Mouse (Mus musculus) lung, postnatal 0 days (tissue): ENCODE data around the gene Npff.

ENCODE experiments used
- CTCF ChIP-seq: IDR thresholded peaks from 2 replicates; pipeline ENCODE4 v1.5.1; 2016; ENCODE audit warnings: antibody characterized with exemption, mild to moderate bottlenecking
- EP300 ChIP-seq: IDR thresholded peaks from 2 replicates; pipeline ENCODE4 v1.6.1; 2016; ENCODE audit warnings: antibody characterized with exemption, mild to moderate bottlenecking, control low read depth

GRCm38 (mm10) chr15:102505770-102506463 lies 18.8 kb downstream of the Npff start:
- TF ChIP-seq CTCF (no peak), EP300 (no peak)
